Mouse (Mus musculus) MEL-GATA-1-ER (cell line): ENCODE results near the gene Metrn.
A peak's percentile ranks its signal among the peaks of the same experiment; 100 is the strongest.

Experiments used
- DNase-seq: peaks from one replicate; pipeline ENCODE4 v3.0.0-alpha.2; 2012; ENCODE audit warnings: low read depth; ENCODE audit errors: extremely low read depth

Metrn gene

GRCm38 (mm10) chr17:25796951-25797369, at the start of gene Metrn:
Metrn (minus strand) TSS chr17:25797136.
- peak; percentile 81 for DNase-seq

- peak; percentile 83 for DNase-seq
Measured at GRCm38 (mm10) chr17:25844396-25844901, 47.5 kb upstream of the Metrn start, which contains the start of gene Rhot2. Rhot2 (minus strand) TSS chr17:25844851.

GRCm38 (mm10) chr17:25843636-25844395, 46.9 kb upstream of the Metrn start:
- DNase-seq = no peak

GRCm38 (mm10) chr17:25843122-25843521, 46.2 kb upstream of the Metrn start:
- DNase-seq = no peak

- DNase-seq = no peak
Measured at GRCm38 (mm10) chr17:25842509-25842908, 45.6 kb upstream of the Metrn start.

- DNase-seq = no peak
Measured at GRCm38 (mm10) chr17:25841117-25841880, 44.4 kb upstream of the Metrn start, which contains the start of gene Gm20683. Gm20683 (minus strand) TSS chr17:25841763.

- no peak for DNase-seq
Measured at GRCm38 (mm10) chr17:25840519-25840918, 43.6 kb upstream of the Metrn start.

- DNase-seq = no peak
Measured at GRCm38 (mm10) chr17:25839455-25840235, 42.7 kb upstream of the Metrn start.

- DNase-seq = no peak
Measured at GRCm38 (mm10) chr17:25838904-25839303, 42.0 kb upstream of the Metrn start.

- no peak for DNase-seq
Measured at GRCm38 (mm10) chr17:25837533-25837932, 40.6 kb upstream of the Metrn start.

GRCm38 (mm10) chr17:25837076-25837410, 40.1 kb upstream of the Metrn start, which contains the start of gene Rhbdl1:
Rhbdl1 (minus strand) TSS chr17:25837295.
- no peak for DNase-seq

- no peak for DNase-seq
Measured at GRCm38 (mm10) chr17:25836397-25837075, 39.6 kb upstream of the Metrn start.

- DNase-seq = no peak
Measured at GRCm38 (mm10) chr17:25835816-25836215, 38.9 kb upstream of the Metrn start.

- no peak for DNase-seq
Measured at GRCm38 (mm10) chr17:25835301-25835700, 38.4 kb upstream of the Metrn start.

GRCm38 (mm10) chr17:25834595-25835222, 37.8 kb upstream of the Metrn start:
- no peak for DNase-seq

- DNase-seq = no peak
Measured at GRCm38 (mm10) chr17:25833961-25834594, 37.1 kb upstream of the Metrn start.

GRCm38 (mm10) chr17:25833291-25833663, 36.3 kb upstream of the Metrn start, which contains the start of gene Stub1:
Stub1 (minus strand) TSS chr17:25833404.
- DNase-seq = no peak

- DNase-seq = peak; percentile 92
Measured at GRCm38 (mm10) chr17:25832436-25833290, 35.7 kb upstream of the Metrn start.
